Mouse (Mus musculus) cerebellum, adult 11-12 months (tissue): ENCODE measurements at regions not wholly inside any gene's neighbourhood (a gene's known extent, or its start where the extent isn't known, plus 50 kb on each side); places are given as distances from the start of the nearest gene placed in this dataset.
"Not testable (repeated sequence)": the region's sequence is repeated elsewhere in the genome, so short reads cannot be mapped to it uniquely, and the experiment has no call there.

Experiments used
- DNase-seq: peaks from one replicate; pipeline ENCODE4 v3.0.0; 2022

DNA sequence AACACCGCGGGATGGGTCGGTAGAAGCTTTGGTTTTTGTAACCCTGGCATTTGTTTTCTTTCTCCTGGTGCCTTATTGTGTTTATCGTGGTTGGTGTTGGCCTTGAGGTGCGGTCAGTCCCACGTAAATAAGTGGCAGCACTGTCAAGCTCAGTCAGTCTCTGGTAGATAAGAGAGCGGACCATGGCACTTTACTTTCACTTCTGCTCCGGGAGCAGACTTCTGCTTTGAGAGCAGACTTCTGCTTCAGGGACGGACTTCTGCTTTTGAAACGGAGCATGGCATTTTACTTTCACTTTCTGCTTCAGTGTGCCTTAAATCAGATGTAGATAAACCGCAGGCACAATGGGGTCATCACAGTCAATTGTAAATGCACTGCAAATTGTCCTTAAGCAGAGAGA lies 54.3 kb upstream of the Ccdc66 start:
- DNase-seq: not testable (repeated sequence)

DNA sequence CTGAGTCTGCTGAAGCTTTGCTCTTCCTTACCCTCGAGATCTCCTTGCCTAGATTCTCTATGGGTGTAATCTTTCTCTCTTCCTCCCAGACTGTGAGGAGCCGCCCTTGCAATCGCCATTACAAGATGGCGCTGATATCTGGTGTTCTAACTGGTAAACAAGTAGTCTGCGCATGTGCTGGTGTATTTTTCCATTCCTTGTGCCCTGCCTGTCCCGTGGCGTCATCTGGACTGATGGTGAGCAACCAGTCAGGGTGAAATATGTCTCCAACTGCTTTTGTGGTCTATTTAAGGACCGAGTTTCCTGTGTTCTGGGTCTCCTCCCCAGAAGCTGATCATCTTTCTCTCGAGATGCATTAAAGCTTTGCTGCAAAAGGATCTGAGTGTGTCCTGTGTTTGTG lies 53.7 kb upstream of the Ccdc66 start:
- not testable (repeated sequence) for DNase-seq

- peak; percentile 35 for DNase-seq
Observed at GRCm38 (mm10) chr14:27560434-27560833, 52.2 kb upstream of the Ccdc66 start.

DNA sequence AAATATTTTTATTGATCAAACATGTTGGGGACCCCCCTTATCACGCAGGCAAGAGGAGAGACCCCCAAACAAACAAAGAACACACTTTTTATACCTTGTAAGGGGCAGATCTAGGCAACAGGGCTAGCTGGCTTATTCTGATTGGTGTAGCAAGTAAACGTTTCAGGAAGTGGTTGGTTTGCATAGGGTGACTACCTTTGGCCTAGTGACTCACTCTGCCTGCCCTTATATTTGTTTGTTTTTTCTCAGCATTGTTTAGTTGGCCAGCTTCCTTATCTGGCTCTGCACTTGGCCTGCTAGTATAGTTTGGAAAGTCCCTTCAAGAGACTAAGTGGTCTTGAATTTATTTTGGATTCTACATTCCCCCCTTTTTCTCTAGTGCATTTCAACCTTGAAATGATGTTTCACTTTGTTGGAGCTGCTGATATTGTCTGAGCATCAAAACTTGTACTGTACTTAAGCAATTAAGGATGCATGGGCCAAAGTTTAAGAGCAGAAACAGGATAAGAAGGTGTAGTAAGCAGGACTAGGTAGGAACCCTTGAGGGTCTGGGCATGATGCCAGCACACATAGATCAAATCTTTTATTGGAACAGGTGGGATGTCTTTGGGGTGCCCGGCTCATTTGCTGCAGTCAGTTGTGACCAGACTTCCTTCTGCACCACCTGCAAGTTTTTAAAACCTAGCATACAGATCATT lies 50.7 kb upstream of the Ccdc66 start:
- no peak for DNase-seq
